Mouse (Mus musculus) heart, embryonic 13.5 days (tissue): ENCODE measurements around the gene Il34. TPM values are rescaled to one million over a fixed set of nuclear protein-coding genes. Genes with fewer than 3 reads are reported as not detected.

Source experiments
- ATAC-seq: fragments of 200-750 bp; cut with Nextera tagmentation; 2 replicates; pipeline ENCODE4 v1.8.0; 2017; ENCODE audit warnings: moderate TSS enrichment; ENCODE audit not compliant: insufficient number of reproducible peaks, low FRiP score, low TSS enrichment; ENCODE audit errors: extremely low read depth
- H3K27ac ChIP-seq: fragments of 300-500 bp; sonication (generic); replicated peaks from 2 replicates; pipeline ENCODE4 v1.5.1; 2015; ENCODE audit warnings: moderate library complexity, mild to moderate bottlenecking, inconsistent platforms
- H3K27me3 ChIP-seq: fragments of 300-500 bp; sonication (generic); replicated peaks from 2 replicates; pipeline ENCODE4 v1.6.1; 2015; ENCODE audit warnings: mild to moderate bottlenecking, inconsistent platforms
- H3K36me3 ChIP-seq: fragments of 300-500 bp; sonication (generic); 2 replicates; pipeline ENCODE4 v1.6.1; 2015; ENCODE audit warnings: mild to moderate bottlenecking, inconsistent platforms
- H3K4me1 ChIP-seq: fragments of 300-500 bp; sonication (generic); 2 replicates; pipeline ENCODE4 v1.6.1; 2015; ENCODE audit warnings: inconsistent platforms
- H3K4me2 ChIP-seq: fragments of 300-500 bp; sonication (generic); 2 replicates; pipeline ENCODE4 v1.6.1; 2015; ENCODE audit warnings: inconsistent platforms, mild to moderate bottlenecking, moderate library complexity
- H3K4me3 ChIP-seq: fragments of 300-500 bp; sonication (generic); 2 replicates; pipeline ENCODE4 v1.5.1; 2015; ENCODE audit warnings: moderate library complexity, mild to moderate bottlenecking, inconsistent platforms
- H3K9ac ChIP-seq: fragments of 300-500 bp; sonication (generic); 2 replicates; pipeline ENCODE4 v1.6.1; 2015; ENCODE audit warnings: inconsistent platforms, mild to moderate bottlenecking, moderate library complexity
- H3K9me3 ChIP-seq: fragments of 300-500 bp; sonication (generic); 2 replicates; pipeline ENCODE4 v1.6.1; 2016; ENCODE audit warnings: inconsistent platforms
- WGBS: fragments of 180-500 bp; shearing (Covaris S2); methylation state at CpG from one replicate; pipeline ENCODE4 v1.1.7; 2015; ENCODE audit warnings: mixed read lengths; 5-methylcytosine and 5-hydroxymethylcytosine counted together
- polyA plus RNA-seq: library from polyadenylated mRNA; unstranded; fragments of >200 nt; fragmentation: Nextera tagmentation; extraction: Ambion mirVana; gene quantifications from 2 replicates; pipeline ENCODE4 v1.2.1, GENCODE M21; 2015

Gene Il34
- polyA plus RNA-seq, 1 experiment from 2014 or later: 0.17 TPM

GRCm38 (mm10) chr8:110809831-110810230 is 4.1 kb upstream of the Il34 start:
- WGBS: 19% methylated on average over 2 of the region's 2 CpGs
- no peak overlapping the region for H3K4me2 ChIP-seq
- no peaks in the 10 kb centered on the region for H3K27me3 ChIP-seq
- ATAC-seq: no peak
- H3K36me3 ChIP-seq: peaks cover 60% of the 10 kb centered on the region
- H3K9me3 ChIP-seq: no peaks in the 10 kb centered on the region
- peak overlapping the region; percentile 38 for H3K27ac ChIP-seq
- H3K4me3 ChIP-seq: no peak overlapping the region
- H3K4me1 ChIP-seq: peaks cover 32% of the 10 kb centered on the region
- no peak overlapping the region for H3K9ac ChIP-seq

- 45% methylated on average over 13 of the region's 13 CpGs for WGBS
- no peaks in the 10 kb centered on the region for H3K27me3 ChIP-seq
- H3K4me2 ChIP-seq: no peak overlapping the region
- H3K36me3 ChIP-seq: peaks cover 50% of the 10 kb centered on the region
- no peak for ATAC-seq
- peak overlapping the region; percentile 38 for H3K27ac ChIP-seq
- no peaks in the 10 kb centered on the region for H3K9me3 ChIP-seq
- H3K4me3 ChIP-seq: no peak overlapping the region
- peak overlapping the region; percentile 6; the same call in 1 of the 2 replicates for H3K9ac ChIP-seq
- peaks cover 32% of the 10 kb centered on the region for H3K4me1 ChIP-seq
These were observed 3.1 kb upstream of the Il34 start for GRCm38 (mm10) chr8:110808495-110809472.

- peaks cover 23% of the 10 kb centered on the region for H3K36me3 ChIP-seq
- no peaks in the 10 kb centered on the region for H3K27me3 ChIP-seq
- H3K9ac ChIP-seq: no peak overlapping the region
- no peak overlapping the region for H3K27ac ChIP-seq
- WGBS: 89% methylated on average over 1 of the region's 1 CpGs
- no peak overlapping the region for H3K4me3 ChIP-seq
- no peak overlapping the region for H3K4me2 ChIP-seq
- peaks cover 32% of the 10 kb centered on the region for H3K4me1 ChIP-seq
- H3K9me3 ChIP-seq: no peaks in the 10 kb centered on the region
- ATAC-seq: no peak
These were observed 422 bp upstream of the Il34 start for GRCm38 (mm10) chr8:110806146-110806545.

GRCm38 (mm10) chr8:110804825-110805514 is 754 bp downstream of the Il34 start:
- peaks cover 11% of the 10 kb centered on the region for H3K36me3 ChIP-seq
- no peak overlapping the region for H3K4me3 ChIP-seq
- H3K9ac ChIP-seq: no peak overlapping the region
- ATAC-seq: no peak
- 54% methylated on average over 3 of the region's 3 CpGs for WGBS
- no peak overlapping the region for H3K27ac ChIP-seq
- no peaks in the 10 kb centered on the region for H3K27me3 ChIP-seq
- no peak overlapping the region for H3K4me2 ChIP-seq
- no peaks in the 10 kb centered on the region for H3K9me3 ChIP-seq
- peaks cover 24% of the 10 kb centered on the region for H3K4me1 ChIP-seq

- Histone ChIP-seq H3K9me3 (no peaks in the 10 kb centered on the region), H3K4me3 (no peak overlapping the region), H3K36me3 (peaks cover under 1% of the 10 kb centered on the region; the same call in 1 of the 2 replicates), H3K27ac (no peak overlapping the region), H3K4me1 (peaks cover 13% of the 10 kb centered on the region), H3K27me3 (no peaks in the 10 kb centered on the region), H3K4me2 (no peak overlapping the region), H3K9ac (no peak overlapping the region)
- 84% methylated on average over 9 of the region's 9 CpGs for WGBS
- no peak for ATAC-seq
These were observed 1.9 kb downstream of the Il34 start for GRCm38 (mm10) chr8:110803856-110804255.

GRCm38 (mm10) chr8:110802988-110803387 is 2.7 kb downstream of the Il34 start:
- no peaks in the 10 kb centered on the region for H3K36me3 ChIP-seq
- H3K4me3 ChIP-seq: no peak overlapping the region

GRCm38 (mm10) chr8:110797086-110797485 is 8.6 kb downstream of the Il34 start:
- Histone ChIP-seq H3K4me2 (no peak overlapping the region), H3K9ac (no peak overlapping the region), H3K4me1 (peaks cover 9% of the 10 kb centered on the region), H3K36me3 (no peaks in the 10 kb centered on the region), H3K27ac (no peak overlapping the region), H3K4me3 (no peak overlapping the region), H3K27me3 (no peaks in the 10 kb centered on the region), H3K9me3 (peaks cover 11% of the 10 kb centered on the region; the same call in 1 of the 2 replicates)
- 85% methylated on average over 8 of the region's 8 CpGs for WGBS
- ATAC-seq: no peak

More at GRCm38 (mm10) chr8:110802988-110803387, 2.7 kb downstream of the Il34 start:
- Histone ChIP-seq H3K4me2 (no peak overlapping the region), H3K9me3 (no peaks in the 10 kb centered on the region), H3K9ac (no peak overlapping the region), H3K27me3 (no peaks in the 10 kb centered on the region), H3K27ac (no peak overlapping the region), H3K4me1 (peaks cover 4% of the 10 kb centered on the region)
- 81% methylated on average over 5 of the region's 5 CpGs for WGBS
- no peak for ATAC-seq

- H3K9ac ChIP-seq: no peak overlapping the region
- peaks cover 11% of the 10 kb centered on the region; the same call in 1 of the 2 replicates for H3K9me3 ChIP-seq
- no peak overlapping the region for H3K27ac ChIP-seq
- no peaks in the 10 kb centered on the region for H3K36me3 ChIP-seq
- no peaks in the 10 kb centered on the region for H3K27me3 ChIP-seq
- H3K4me2 ChIP-seq: no peak overlapping the region
- H3K4me1 ChIP-seq: peaks cover 14% of the 10 kb centered on the region
- H3K4me3 ChIP-seq: no peak overlapping the region
- 78% methylated on average over 7 of the region's 7 CpGs for WGBS
- no peak for ATAC-seq
These were observed 11.3 kb downstream of the Il34 start for GRCm38 (mm10) chr8:110794363-110794965.

GRCm38 (mm10) chr8:110793936-110794335 is 11.8 kb downstream of the Il34 start:
- Histone ChIP-seq H3K27me3 (no peaks in the 10 kb centered on the region), H3K36me3 (no peaks in the 10 kb centered on the region), H3K9me3 (peaks cover 11% of the 10 kb centered on the region; the same call in 1 of the 2 replicates), H3K9ac (no peak overlapping the region), H3K27ac (no peak overlapping the region), H3K4me1 (peaks cover 20% of the 10 kb centered on the region), H3K4me2 (no peak overlapping the region), H3K4me3 (no peak overlapping the region)
- ATAC-seq: no peak
- 88% methylated on average over 9 of the region's 9 CpGs for WGBS

GRCm38 (mm10) chr8:110793511-110793910 is 12.2 kb downstream of the Il34 start:
- Histone ChIP-seq H3K4me3 (no peak overlapping the region), H3K27me3 (no peaks in the 10 kb centered on the region), H3K9me3 (peaks cover 11% of the 10 kb centered on the region; the same call in 1 of the 2 replicates), H3K27ac (no peak overlapping the region), H3K4me2 (no peak overlapping the region), H3K36me3 (no peaks in the 10 kb centered on the region), H3K9ac (no peak overlapping the region), H3K4me1 (peaks cover 22% of the 10 kb centered on the region)
- WGBS: 74% methylated on average over 9 of the region's 9 CpGs
- ATAC-seq: no peak

GRCm38 (mm10) chr8:110792574-110793200 is 13.0 kb downstream of the Il34 start:
- Histone ChIP-seq H3K27me3 (no peaks in the 10 kb centered on the region), H3K4me3 (no peak overlapping the region), H3K36me3 (no peaks in the 10 kb centered on the region), H3K9ac (no peak overlapping the region), H3K4me1 (peaks cover 22% of the 10 kb centered on the region), H3K4me2 (no peak overlapping the region), H3K9me3 (peaks cover 11% of the 10 kb centered on the region; the same call in 1 of the 2 replicates), H3K27ac (no peak overlapping the region)
- ATAC-seq: no peak
- 58% methylated on average over 11 of the region's 11 CpGs for WGBS
